Mouse (Mus musculus) ES-Bruce4 (cell line): ENCODE results near the gene Cdca3. TPM values are rescaled to one million over a fixed set of nuclear protein-coding genes. Genes with fewer than 3 reads are reported as not detected.
A peak's percentile ranks its signal among the peaks of the same experiment; 100 is the strongest.

ENCODE experiments used
- H3K27ac ChIP-seq: 2 replicates; pipeline ENCODE4 v1.5.1; 2012; ENCODE audit warnings: low read length, inconsistent platforms; ENCODE audit not compliant: insufficient read depth
- H3K27me3 ChIP-seq: 2 replicates; pipeline ENCODE4 v1.6.1; 2012; ENCODE audit warnings: mild to moderate bottlenecking, low read length, inconsistent platforms; ENCODE audit not compliant: control insufficient read depth, poor library complexity, insufficient read depth, severe bottlenecking
- H3K36me3 ChIP-seq: 2 replicates; pipeline ENCODE4 v1.6.1; 2012; ENCODE audit warnings: inconsistent platforms, mild to moderate bottlenecking, low read length, moderate library complexity; ENCODE audit not compliant: control insufficient read depth, poor library complexity, insufficient read depth, severe bottlenecking
- H3K4me1 ChIP-seq: one replicate; pipeline ENCODE4 v1.8.1; 2011; ENCODE audit warnings: low read length; ENCODE audit not compliant: control insufficient read depth, insufficient read depth
- H3K4me3 ChIP-seq: 2 replicates; pipeline ENCODE4 v1.5.1; 2011; ENCODE audit warnings: low read depth, mild to moderate bottlenecking, low read length
- H3K9ac ChIP-seq: 2 replicates; pipeline ENCODE4 v1.6.1; 2012; ENCODE audit warnings: low read depth, mild to moderate bottlenecking, inconsistent platforms; ENCODE audit not compliant: poor library complexity, severe bottlenecking
- H3K9me3 ChIP-seq: replicated peaks from 2 replicates; pipeline ENCODE4 v1.6.1; 2012; ENCODE audit warnings: mild to moderate bottlenecking, low read length, inconsistent platforms; ENCODE audit not compliant: control insufficient read depth, poor library complexity, insufficient read depth, severe bottlenecking
- CTCF ChIP-seq: IDR thresholded peaks from one replicate; pipeline ENCODE4 v1.8.1; 2011; ENCODE audit warnings: low read depth, low read length
- EP300 ChIP-seq: IDR thresholded peaks from 2 replicates; pipeline ENCODE4 v1.6.1; 2011; ENCODE audit warnings: low read depth, low read length; ENCODE audit not compliant: insufficient read depth
- POLR2A ChIP-seq: IDR thresholded peaks from one replicate; pipeline ENCODE4 v1.8.1; 2011; ENCODE audit warnings: low read length; ENCODE audit not compliant: insufficient read depth
- polyA plus RNA-seq: library from polyadenylated mRNA; stranded (reverse); fragments of >200 nt; gene quantifications from 2 replicates; pipeline ENCODE4 v1.2.4, GENCODE M21; 2011; ENCODE audit warnings: low read depth; ENCODE audit not compliant: missing spikeins, insufficient read depth, insufficient read length

Gene Cdca3
- polyA plus RNA-seq, 1 experiment, result 162 TPM

GRCm38 (mm10) chr6:124835531-124835930 is 6.2 kb downstream of the Cdca3 start:
- Histone ChIP-seq H3K4me3 (no peak overlapping the region), H3K4me1 (peaks cover 4% of the 10 kb centered on the region), H3K9ac (no peak overlapping the region), H3K27ac (no peak overlapping the region), H3K9me3 (no peaks in the 10 kb centered on the region), H3K36me3 (peaks cover 17% of the 10 kb centered on the region), H3K27me3 (no peaks in the 10 kb centered on the region)
- TF ChIP-seq CTCF (no peak), POLR2A (no peak), EP300 (no peak)

DNA sequence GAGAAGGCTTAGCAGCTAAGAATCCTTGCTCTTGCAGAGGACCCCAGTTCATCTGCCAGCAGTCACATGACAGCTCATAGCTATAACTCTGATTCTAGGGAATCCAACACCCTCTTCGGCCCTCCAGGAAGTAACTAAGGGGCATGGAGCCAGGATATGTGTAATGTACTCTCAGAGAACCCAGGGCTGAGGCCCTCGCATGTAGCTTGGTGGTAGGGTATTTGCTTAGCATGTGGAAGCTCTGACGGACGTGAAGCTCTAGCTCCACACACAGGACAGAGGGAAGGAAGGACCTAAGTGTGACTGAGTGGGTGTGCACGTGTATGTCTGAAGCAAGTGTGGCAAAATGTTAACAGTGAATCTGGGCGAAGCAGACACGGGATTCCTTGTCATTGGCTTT is 7.1 kb downstream of the Cdca3 start:
- H3K4me3 ChIP-seq, result no peak overlapping the region
- no peak overlapping the region for H3K27ac ChIP-seq
- H3K9ac ChIP-seq, result no peak overlapping the region
- H3K4me1 ChIP-seq, result peaks cover 2% of the 10 kb centered on the region
- peaks cover 16% of the 10 kb centered on the region for H3K36me3 ChIP-seq
- TF ChIP-seq EP300 (no peak), POLR2A (no peak), CTCF (no peak)
- no peaks in the 10 kb centered on the region for H3K9me3 ChIP-seq
- H3K27me3 ChIP-seq, result no peaks in the 10 kb centered on the region

GRCm38 (mm10) chr6:124839805-124840204 is 10.5 kb downstream of the Cdca3 start:
- Histone ChIP-seq H3K9ac (no peak overlapping the region), H3K4me3 (no peak overlapping the region), H3K9me3 (no peaks in the 10 kb centered on the region), H3K36me3 (no peaks in the 10 kb centered on the region), H3K27me3 (no peaks in the 10 kb centered on the region), H3K4me1 (peaks cover 2% of the 10 kb centered on the region), H3K27ac (no peak overlapping the region)
- TF ChIP-seq CTCF, result no peak
- no peak for TF ChIP-seq EP300
- TF ChIP-seq POLR2A, result no peak

- TF ChIP-seq EP300 (no peak), POLR2A (no peak), CTCF (no peak)
- H3K9me3 ChIP-seq, result no peaks in the 10 kb centered on the region
- no peak within 1 kb of the TSS for H3K27ac ChIP-seq
- no peak within 1 kb of the TSS for H3K4me3 ChIP-seq
- H3K4me1 ChIP-seq, result peaks cover 2% of the 10 kb centered on the region
- no peaks in the 10 kb centered on the region for H3K27me3 ChIP-seq
- H3K9ac ChIP-seq, result no peak within 1 kb of the TSS
- H3K36me3 ChIP-seq, result no peaks in the 10 kb centered on the region
Measured at GRCm38 (mm10) chr6:124840241-124841167, 11.2 kb downstream of the Cdca3 start, which contains the start of gene Gnb3. Gnb3 (minus strand) TSS chr6:124840275.

GRCm38 (mm10) chr6:124847305-124847704 is 18.0 kb downstream of the Cdca3 start:
- peaks cover 4% of the 10 kb centered on the region for H3K4me1 ChIP-seq

GRCm38 (mm10) chr6:124850535-124850934 is 21.2 kb downstream of the Cdca3 start:
- Histone ChIP-seq H3K9ac (no peak overlapping the region), H3K9me3 (no peaks in the 10 kb centered on the region), H3K4me3 (no peak overlapping the region), H3K27ac (no peak overlapping the region), H3K27me3 (no peaks in the 10 kb centered on the region), H3K4me1 (peaks cover 4% of the 10 kb centered on the region), H3K36me3 (no peaks in the 10 kb centered on the region)
- TF ChIP-seq EP300, result peak; percentile 50; the same call in 1 of the 2 replicates
- no peak for TF ChIP-seq POLR2A

More at GRCm38 (mm10) chr6:124847305-124847704, 18.0 kb downstream of the Cdca3 start:
- H3K9ac ChIP-seq, result no peak overlapping the region
- H3K27ac ChIP-seq, result no peak overlapping the region
- H3K27me3 ChIP-seq, result no peaks in the 10 kb centered on the region
- H3K9me3 ChIP-seq, result no peaks in the 10 kb centered on the region
- TF ChIP-seq CTCF, result peak; percentile 88
- TF ChIP-seq POLR2A, result no peak
- no peaks in the 10 kb centered on the region for H3K36me3 ChIP-seq
- H3K4me3 ChIP-seq, result no peak overlapping the region
